Mouse (Mus musculus): ENCODE results near the gene Mak.

Mak gene

GRCm38 (mm10) chr13:41071617-41072016 is 7.9 kb downstream of the Mak start:
- DNase-seq (ENCODE audit: low read depth, low spot score): no peak

GRCm38 (mm10) chr13:41067618-41068017 is 11.9 kb downstream of the Mak start:
- DNase-seq (ENCODE audit: low read depth, low spot score): no peak

- no peak for DNase-seq (ENCODE audit: low read depth, low spot score)
Observed at GRCm38 (mm10) chr13:41051965-41052364, 27.5 kb downstream of the Mak start.

GRCm38 (mm10) chr13:41047280-41047679 is 32.2 kb downstream of the Mak start:
- DNase-seq (ENCODE audit: low read depth, low spot score): no peak

- no peak for DNase-seq (ENCODE audit: low read depth, low spot score)
Observed at GRCm38 (mm10) chr13:41045901-41046300, 33.6 kb downstream of the Mak start.

GRCm38 (mm10) chr13:41042511-41042910 is 37.0 kb downstream of the Mak start:
- no peak for DNase-seq (ENCODE audit: low read depth, low spot score)

GRCm38 (mm10) chr13:41030098-41030497 is 49.4 kb downstream of the Mak start:
- no peak for DNase-seq (ENCODE audit: low read depth, low spot score)

- no peak for DNase-seq (ENCODE audit: low read depth, low spot score)
Observed at GRCm38 (mm10) chr13:41022099-41022498, 57.4 kb downstream of the Mak start.

- DNase-seq (ENCODE audit: low read depth, low spot score): no peak
Observed at GRCm38 (mm10) chr13:41021607-41022006, 57.9 kb downstream of the Mak start.

- DNase-seq (ENCODE audit: low read depth, low spot score): no peak
Observed at GRCm38 (mm10) chr13:41020494-41020893, 59.0 kb downstream of the Mak start.

GRCm38 (mm10) chr13:41018756-41019591 is 60.5 kb downstream of the Mak start:
- no peak for DNase-seq (ENCODE audit: low read depth, low spot score)

GRCm38 (mm10) chr13:41018236-41018635 is 61.3 kb downstream of the Mak start:
- DNase-seq (ENCODE audit: low read depth, low spot score): no peak

GRCm38 (mm10) chr13:41017832-41018231 is 61.7 kb downstream of the Mak start:
- no peak for DNase-seq (ENCODE audit: low read depth, low spot score)

GRCm38 (mm10) chr13:41016797-41017405 is 62.6 kb downstream of the Mak start:
- DNase-seq (ENCODE audit: low read depth, low spot score): no peak

- DNase-seq (ENCODE audit: low read depth, low spot score): peak; percentile 78
Observed at GRCm38 (mm10) chr13:41015829-41016634, 63.5 kb downstream of the Mak start, which contains the start of gene Tmem14c. Tmem14c (plus strand) TSS chr13:41016292.

- DNase-seq (ENCODE audit: low read depth, low spot score): no peak
Observed at GRCm38 (mm10) chr13:41008946-41009345, 70.6 kb downstream of the Mak start.

GRCm38 (mm10) chr13:41008271-41008670 is 71.2 kb downstream of the Mak start:
- DNase-seq (ENCODE audit: low read depth, low spot score): no peak

- no peak for DNase-seq (ENCODE audit: low read depth, low spot score)
Observed at GRCm38 (mm10) chr13:41006244-41006643, 73.3 kb downstream of the Mak start.

- DNase-seq (ENCODE audit: low read depth, low spot score): no peak
Observed at GRCm38 (mm10) chr13:41002001-41002400, 77.5 kb downstream of the Mak start.

GRCm38 (mm10) chr13:41000926-41001639 is 78.4 kb downstream of the Mak start, which contains the start of gene Pak1ip1:
Pak1ip1 (plus strand) TSS chr13:41001023.
- DNase-seq (ENCODE audit: low read depth, low spot score): peak; percentile 89

GRCm38 (mm10) chr13:41000140-41000925 is 79.2 kb downstream of the Mak start:
- DNase-seq (ENCODE audit: low read depth, low spot score): no peak

Measured in retina, postnatal 7 days (tissue).